Mouse (Mus musculus): Measurements from ENCODE around the gene Tstd1. TPM values are rescaled to one million over a fixed set of nuclear protein-coding genes. Genes with fewer than 3 reads are reported as not detected.

Tstd1 gene
- total RNA-seq, 2 experiments from 2014 or later: 2.9 to 4.3 TPM

GRCm38 (mm10) chr1:171388376-171389102 is 30.1 kb upstream of the Tstd1 start, which contains the start of gene Arhgap30:
Arhgap30 (plus strand) TSS chr1:171388954.
- intact Hi-C loops (cut with DNase I): no loop called here
- TF ChIP-seq CTCF (IDR thresholded peaks at IDR 0.05): no peak
- Histone ChIP-seq H3K4me3 (no peak within 1 kb of the TSS), H3K27ac (no peak within 1 kb of the TSS)
- no peak for DNase-seq (ENCODE audit: extremely low spot score in 1 of 2, low spot score in 2 of 2)

GRCm38 (mm10) chr1:171390101-171390500 is 28.6 kb upstream of the Tstd1 start:
- no peak for DNase-seq (ENCODE audit: extremely low spot score in 1 of 2, low spot score in 2 of 2)
- intact Hi-C loops (cut with DNase I): no loop called here
- no peak overlapping the region for H3K4me3 ChIP-seq
- TF ChIP-seq CTCF (IDR thresholded peaks at IDR 0.05): no peak
- no peak overlapping the region for H3K27ac ChIP-seq

GRCm38 (mm10) chr1:171401821-171402220 is 16.9 kb upstream of the Tstd1 start:
- Histone ChIP-seq H3K4me3 (no peak overlapping the region), H3K27ac (no peak overlapping the region)
- no peak for TF ChIP-seq CTCF (IDR thresholded peaks at IDR 0.05)
- no peak for DNase-seq (ENCODE audit: extremely low spot score in 1 of 2, low spot score in 2 of 2)
- intact Hi-C loops (cut with DNase I): no loop called here

GRCm38 (mm10) chr1:171402991-171403390 is 15.7 kb upstream of the Tstd1 start:
- intact Hi-C loops (cut with DNase I): no loop called here
- no peak for DNase-seq (ENCODE audit: extremely low spot score in 1 of 2, low spot score in 2 of 2)

GRCm38 (mm10) chr1:171407263-171407662 is 11.4 kb upstream of the Tstd1 start:
- Histone ChIP-seq H3K4me3 (no peak overlapping the region), H3K27ac (no peak overlapping the region)
- DNase-seq (ENCODE audit: extremely low spot score in 1 of 2, low spot score in 2 of 2): no peak
- TF ChIP-seq CTCF (IDR thresholded peaks at IDR 0.05): no peak
- intact Hi-C loops (cut with DNase I): no loop called here

More at GRCm38 (mm10) chr1:171402991-171403390, 15.7 kb upstream of the Tstd1 start:
- H3K4me3 ChIP-seq: no peak overlapping the region
- no peak overlapping the region for H3K27ac ChIP-seq
- no peak for TF ChIP-seq CTCF (IDR thresholded peaks at IDR 0.05)

- intact Hi-C loops (cut with DNase I): loop anchor here (2.0 to 5.0 kb wide), 3 partner anchors 69 to 298 kb away; partner anchors contain the start of genes Cfap126 and Ufc1
- DNase-seq (ENCODE audit: extremely low spot score in 1 of 2, low spot score in 2 of 2): no peak
- Histone ChIP-seq H3K4me3 (no peak overlapping the region), H3K27ac (no peak overlapping the region)
- no peak for TF ChIP-seq CTCF (IDR thresholded peaks at IDR 0.05)
Observed at GRCm38 (mm10) chr1:171410231-171410630, 8.4 kb upstream of the Tstd1 start.

GRCm38 (mm10) chr1:171410947-171411484 is 7.7 kb upstream of the Tstd1 start, which contains the start of gene Usf1:
Usf1 (plus strand) TSS chr1:171411313.
- Histone ChIP-seq H3K27ac (peak within 1 kb of the TSS; percentile 99), H3K4me3 (peak within 1 kb of the TSS; percentile 86)
- peak; percentile 94 for DNase-seq (ENCODE audit: extremely low spot score in 1 of 2, low spot score in 2 of 2)
- no peak for TF ChIP-seq CTCF (IDR thresholded peaks at IDR 0.05)
- intact Hi-C loops (cut with DNase I): loop anchor here (1.0 to 5.0 kb wide), 7 partner anchors 31 to 299 kb away; partner anchors contain the start of genes Cfap126, Nit1, Pfdn2 and Ufc1

GRCm38 (mm10) chr1:171411492-171411941 is 7.2 kb upstream of the Tstd1 start:
- DNase-seq (ENCODE audit: extremely low spot score in 1 of 2, low spot score in 2 of 2): no peak
- peak overlapping the region; percentile 86 for H3K4me3 ChIP-seq
- H3K27ac ChIP-seq: peak overlapping the region; percentile 99
- intact Hi-C loops (cut with DNase I): loop anchor here (1.0 to 5.0 kb wide), 7 partner anchors 31 to 299 kb away; partner anchors contain the start of genes Cfap126, Nit1, Pfdn2 and Ufc1
- no peak for TF ChIP-seq CTCF (IDR thresholded peaks at IDR 0.05)

GRCm38 (mm10) chr1:171412001-171412441 is 6.7 kb upstream of the Tstd1 start:
- peak overlapping the region; percentile 86 for H3K4me3 ChIP-seq
- peak in 1 of 2 experiments; percentile 31 for DNase-seq (ENCODE audit: extremely low spot score in 1 of 2, low spot score in 2 of 2)
- intact Hi-C loops (cut with DNase I): loop anchor here (2.0 to 5.0 kb wide), 3 partner anchors 59 to 300 kb away; partner anchors contain the start of genes Cfap126 and Ufc1

GRCm38 (mm10) chr1:171412446-171412845 is 6.2 kb upstream of the Tstd1 start:
- peak overlapping the region; percentile 99 for H3K27ac ChIP-seq

More at GRCm38 (mm10) chr1:171412001-171412441, 6.7 kb upstream of the Tstd1 start:
- peak; percentile 5 for TF ChIP-seq CTCF (IDR thresholded peaks at IDR 0.05)
- H3K27ac ChIP-seq: peak overlapping the region; percentile 99

GRCm38 (mm10) chr1:171413608-171414007 is 5.1 kb upstream of the Tstd1 start:
- Histone ChIP-seq H3K4me3 (no peak overlapping the region), H3K27ac (no peak overlapping the region)
- DNase-seq (ENCODE audit: extremely low spot score in 1 of 2, low spot score in 2 of 2): no peak
- no peak for TF ChIP-seq CTCF (IDR thresholded peaks at IDR 0.05)
- intact Hi-C loops (cut with DNase I): loop anchor here (2.0 to 5.0 kb wide), 3 partner anchors 57 to 301 kb away; partner anchors contain the start of genes Cfap126 and Ufc1

More at GRCm38 (mm10) chr1:171412446-171412845, 6.2 kb upstream of the Tstd1 start:
- peak overlapping the region; percentile 86 for H3K4me3 ChIP-seq
- DNase-seq (ENCODE audit: extremely low spot score in 1 of 2, low spot score in 2 of 2): no peak
- TF ChIP-seq CTCF (IDR thresholded peaks at IDR 0.05): no peak
- intact Hi-C loops (cut with DNase I): loop anchor here (2.0 to 5.0 kb wide), 3 partner anchors 58 to 300 kb away; partner anchors contain the start of genes Cfap126 and Ufc1

Data from left cerebral cortex, adult 2 months (tissue).